Mouse (Mus musculus): ENCODE data around the gene Topors. TPM values are rescaled to one million over a fixed set of nuclear protein-coding genes. Genes with fewer than 3 reads are reported as not detected.

Gene Topors
- polyA plus RNA-seq, 1 experiment from 2014 or later, result 48.3 TPM

GRCm38 (mm10) chr4:40287415-40287814 is 17.8 kb upstream of the Topors start:
- H3K9me3 ChIP-seq, result no peaks in the 10 kb centered on the region
- no peaks in the 10 kb centered on the region for H3K4me1 ChIP-seq
- ATAC-seq (ENCODE audit: insufficient number of reproducible peaks, insufficient read depth, low FRiP score, low TSS enrichment, low read depth), result no peak
- H3K36me3 ChIP-seq, result no peaks in the 10 kb centered on the region
- no peaks in the 10 kb centered on the region for H3K27me3 ChIP-seq
- no peak overlapping the region for H3K4me3 ChIP-seq
- H3K4me2 ChIP-seq, result no peak overlapping the region
- no peak overlapping the region for H3K27ac ChIP-seq
- H3K9ac ChIP-seq, result no peak overlapping the region
- 78% methylated on average over 6 of the region's 6 CpGs for WGBS

- WGBS, result 16% methylated on average over 4 of the region's 4 CpGs
- no peaks in the 10 kb centered on the region for H3K27me3 ChIP-seq
- no peak for ATAC-seq (ENCODE audit: insufficient number of reproducible peaks, insufficient read depth, low FRiP score, low TSS enrichment, low read depth)
- no peak overlapping the region for H3K27ac ChIP-seq
- no peaks in the 10 kb centered on the region for H3K9me3 ChIP-seq
- H3K4me1 ChIP-seq, result no peaks in the 10 kb centered on the region
- no peaks in the 10 kb centered on the region for H3K36me3 ChIP-seq
- H3K4me2 ChIP-seq, result no peak overlapping the region
- H3K4me3 ChIP-seq, result no peak overlapping the region
- H3K9ac ChIP-seq, result no peak overlapping the region
These were observed 15.9 kb upstream of the Topors start for GRCm38 (mm10) chr4:40285582-40285981.

GRCm38 (mm10) chr4:40279276-40279900 is 9.7 kb upstream of the Topors start, which contains the start of gene Ndufb6:
TSS of gene Ndufb6 (minus strand) at chr4:40279421.
- Histone ChIP-seq H3K36me3 (peaks cover 17% of the 10 kb centered on the region), H3K4me3 (peak within 1 kb of the TSS; percentile 95), H3K9me3 (no peaks in the 10 kb centered on the region), H3K9ac (peak within 1 kb of the TSS; percentile 97), H3K4me1 (peaks cover 13% of the 10 kb centered on the region), H3K27me3 (no peaks in the 10 kb centered on the region), H3K4me2 (peak within 1 kb of the TSS; percentile 92), H3K27ac (peak within 1 kb of the TSS; percentile 80)
- ATAC-seq (ENCODE audit: insufficient number of reproducible peaks, insufficient read depth, low FRiP score, low TSS enrichment, low read depth), result peak; percentile 92
- WGBS, result under 1% methylated on average over 36 of the region's 36 CpGs

- H3K9ac ChIP-seq, result peak overlapping the region; percentile 97
- peak overlapping the region; percentile 80; the same call in 1 of the 2 replicates for H3K27ac ChIP-seq
- ATAC-seq (ENCODE audit: insufficient number of reproducible peaks, insufficient read depth, low FRiP score, low TSS enrichment, low read depth), result peak; percentile 29; the same call in 1 of the 2 replicates
- peak overlapping the region; percentile 92 for H3K4me2 ChIP-seq
- peaks cover 13% of the 10 kb centered on the region for H3K4me1 ChIP-seq
- H3K9me3 ChIP-seq, result no peaks in the 10 kb centered on the region
- H3K27me3 ChIP-seq, result no peaks in the 10 kb centered on the region
- H3K4me3 ChIP-seq, result peak overlapping the region; percentile 95
- peaks cover 19% of the 10 kb centered on the region for H3K36me3 ChIP-seq
- WGBS, result under 1% methylated on average over 21 of the region's 21 CpGs
These were observed 9.2 kb upstream of the Topors start for GRCm38 (mm10) chr4:40278880-40279275.

GRCm38 (mm10) chr4:40268835-40269234 is 815 bp downstream of the Topors start:
- H3K27me3 ChIP-seq, result no peaks in the 10 kb centered on the region
- peak overlapping the region; percentile 99 for H3K27ac ChIP-seq
- peak overlapping the region; percentile 91 for H3K4me2 ChIP-seq
- no peak for ATAC-seq (ENCODE audit: insufficient number of reproducible peaks, insufficient read depth, low FRiP score, low TSS enrichment, low read depth)
- WGBS, result under 1% methylated on average over 16 of the region's 16 CpGs
- H3K4me1 ChIP-seq, result peaks cover 25% of the 10 kb centered on the region
- H3K36me3 ChIP-seq, result peaks cover 22% of the 10 kb centered on the region
- H3K9ac ChIP-seq, result peak overlapping the region; percentile 89
- no peaks in the 10 kb centered on the region for H3K9me3 ChIP-seq
- peak overlapping the region; percentile 65 for H3K4me3 ChIP-seq

GRCm38 (mm10) chr4:40268204-40268813 is 1.3 kb downstream of the Topors start:
- peak overlapping the region; percentile 99 for H3K27ac ChIP-seq
- whole genome bisulfite sequencing, result under 1% methylated on average over 49 of the region's 50 CpGs

GRCm38 (mm10) chr4:40267681-40268080 is 2.0 kb downstream of the Topors start:
- Histone ChIP-seq H3K9ac (peak overlapping the region; percentile 89), H3K4me1 (peaks cover 25% of the 10 kb centered on the region), H3K4me3 (peak overlapping the region; percentile 65), H3K36me3 (peaks cover 14% of the 10 kb centered on the region), H3K9me3 (no peaks in the 10 kb centered on the region), H3K27me3 (no peaks in the 10 kb centered on the region), H3K27ac (peak overlapping the region; percentile 99), H3K4me2 (peak overlapping the region; percentile 91)
- WGBS, result 66% methylated on average over 7 of the region's 7 CpGs
- ATAC-seq (ENCODE audit: insufficient number of reproducible peaks, insufficient read depth, low FRiP score, low TSS enrichment, low read depth), result peak; percentile 27; the same call in 1 of the 2 replicates

More at GRCm38 (mm10) chr4:40268204-40268813, 1.3 kb downstream of the Topors start:
- Histone ChIP-seq H3K27me3 (no peaks in the 10 kb centered on the region), H3K4me2 (peak overlapping the region; percentile 91), H3K4me1 (peaks cover 25% of the 10 kb centered on the region), H3K9me3 (no peaks in the 10 kb centered on the region), H3K4me3 (peak overlapping the region; percentile 65), H3K9ac (peak overlapping the region; percentile 89), H3K36me3 (peaks cover 18% of the 10 kb centered on the region)
- peak; percentile 69 for ATAC-seq (ENCODE audit: insufficient number of reproducible peaks, insufficient read depth, low FRiP score, low TSS enrichment, low read depth)

GRCm38 (mm10) chr4:40264321-40264720 is 5.3 kb downstream of the Topors start:
- H3K36me3 ChIP-seq, result peaks cover 41% of the 10 kb centered on the region
- ATAC-seq (ENCODE audit: insufficient number of reproducible peaks, insufficient read depth, low FRiP score, low TSS enrichment, low read depth), result no peak

GRCm38 (mm10) chr4:40254385-40255103 is 15.1 kb downstream of the Topors start:
- WGBS, result 56% methylated on average over 8 of the region's 8 CpGs
- Histone ChIP-seq H3K27ac (peak overlapping the region; percentile 39; the same call in 1 of the 2 replicates), H3K4me1 (peaks cover 4% of the 10 kb centered on the region; the same call in 1 of the 2 replicates), H3K4me2 (no peak overlapping the region), H3K27me3 (no peaks in the 10 kb centered on the region), H3K9me3 (no peaks in the 10 kb centered on the region), H3K9ac (no peak overlapping the region), H3K36me3 (peaks cover 17% of the 10 kb centered on the region), H3K4me3 (no peak overlapping the region)
- no peak for ATAC-seq (ENCODE audit: insufficient number of reproducible peaks, insufficient read depth, low FRiP score, low TSS enrichment, low read depth)

More at GRCm38 (mm10) chr4:40264321-40264720, 5.3 kb downstream of the Topors start:
- Histone ChIP-seq H3K4me2 (no peak overlapping the region), H3K9me3 (no peaks in the 10 kb centered on the region), H3K27me3 (no peaks in the 10 kb centered on the region), H3K9ac (no peak overlapping the region), H3K4me3 (no peak overlapping the region), H3K4me1 (peaks cover 25% of the 10 kb centered on the region), H3K27ac (no peak overlapping the region)
- WGBS, result 81% methylated on average over 1 of the region's 1 CpGs

- Histone ChIP-seq H3K9me3 (no peaks in the 10 kb centered on the region), H3K27me3 (no peaks in the 10 kb centered on the region), H3K4me1 (peaks cover 4% of the 10 kb centered on the region; the same call in 1 of the 2 replicates), H3K36me3 (peaks cover 9% of the 10 kb centered on the region), H3K4me2 (no peak overlapping the region), H3K9ac (no peak overlapping the region), H3K4me3 (no peak overlapping the region), H3K27ac (no peak overlapping the region)
- no peak for ATAC-seq (ENCODE audit: insufficient number of reproducible peaks, insufficient read depth, low FRiP score, low TSS enrichment, low read depth)
- WGBS, result 73% methylated on average over 2 of the region's 2 CpGs
These were observed 15.9 kb downstream of the Topors start for GRCm38 (mm10) chr4:40253766-40254165.

GRCm38 (mm10) chr4:40250984-40251383 is 18.7 kb downstream of the Topors start:
- H3K4me3 ChIP-seq, result no peak overlapping the region
- ATAC-seq (ENCODE audit: insufficient number of reproducible peaks, insufficient read depth, low FRiP score, low TSS enrichment, low read depth), result no peak
- peaks cover 4% of the 10 kb centered on the region; the same call in 1 of the 2 replicates for H3K4me1 ChIP-seq
- H3K4me2 ChIP-seq, result no peak overlapping the region
- H3K27ac ChIP-seq, result no peak overlapping the region
- WGBS, result 93% methylated on average over 5 of the region's 5 CpGs
- H3K9me3 ChIP-seq, result no peaks in the 10 kb centered on the region
- H3K9ac ChIP-seq, result no peak overlapping the region
- no peaks in the 10 kb centered on the region; the same call in 1 of the 2 replicates for H3K36me3 ChIP-seq
- no peaks in the 10 kb centered on the region for H3K27me3 ChIP-seq

Measured in embryonic facial prominence, embryonic 13.5 days (tissue).